Mouse (Mus musculus) lung, postnatal 0 days (tissue): ENCODE data around the gene Zfp607b. TPM values are rescaled to one million over a fixed set of nuclear protein-coding genes. Genes with fewer than 3 reads are reported as not detected.

Source experiments
- ATAC-seq: fragments of 200-750 bp; cut with Nextera tagmentation; 2 replicates; pipeline ENCODE4 v1.8.0; 2017; ENCODE audit warnings: moderate library complexity
- DNase-seq: peaks from one replicate; pipeline ENCODE4 v3.0.0-alpha.2; 2016; ENCODE audit warnings: low spot score
- H3K27ac ChIP-seq: fragments of 300-500 bp; sonication (generic); 2 replicates; pipeline ENCODE4 v1.5.1; 2014; ENCODE audit warnings: antibody characterized with exemption, mild to moderate bottlenecking, low read length, mixed read lengths
- H3K27me3 ChIP-seq: fragments of 300-500 bp; sonication (generic); replicated peaks from 2 replicates; pipeline ENCODE4 v1.6.1; 2014; ENCODE audit warnings: low read length, mixed read lengths; ENCODE audit not compliant: insufficient read depth
- H3K36me3 ChIP-seq: fragments of 300-500 bp; sonication (generic); 2 replicates; pipeline ENCODE4 v1.6.1; 2014; ENCODE audit warnings: low read length, mixed read lengths; ENCODE audit not compliant: insufficient read depth
- H3K4me1 ChIP-seq: fragments of 300-500 bp; sonication (generic); 2 replicates; pipeline ENCODE4 v1.6.1; 2014; ENCODE audit warnings: antibody characterized with exemption, low read depth, low read length, mixed read lengths; ENCODE audit not compliant: insufficient read depth
- H3K4me2 ChIP-seq: fragments of 300-500 bp; sonication (generic); replicated peaks from 2 replicates; pipeline ENCODE4 v1.6.1; 2014; ENCODE audit warnings: low read depth, mild to moderate bottlenecking, low read length, moderate library complexity, mixed read lengths
- H3K4me3 ChIP-seq: fragments of 300-500 bp; sonication (generic); 2 replicates; pipeline ENCODE4 v1.5.1; 2014; ENCODE audit warnings: low read depth, low read length
- H3K9ac ChIP-seq: fragments of 300-500 bp; sonication (generic); replicated peaks from 2 replicates; pipeline ENCODE4 v1.6.1; 2014; ENCODE audit warnings: low read depth, mild to moderate bottlenecking
- H3K9me3 ChIP-seq: fragments of 300-500 bp; sonication (generic); 2 replicates; pipeline ENCODE4 v1.6.1; 2016; ENCODE audit warnings: low read length, mixed read lengths
- CTCF ChIP-seq: IDR thresholded peaks from 2 replicates; pipeline ENCODE4 v1.5.1; 2016; ENCODE audit warnings: antibody characterized with exemption, mild to moderate bottlenecking
- EP300 ChIP-seq: IDR thresholded peaks from 2 replicates; pipeline ENCODE4 v1.6.1; 2016; ENCODE audit warnings: antibody characterized with exemption, mild to moderate bottlenecking, control low read depth
- WGBS: fragments of 180-500 bp; shearing (Covaris S2); extraction: QIAGEN DNeasy Blood & Tissue Kit; methylation state at CpG from one replicate; pipeline ENCODE4 v1.1.7; 2014; 5-methylcytosine and 5-hydroxymethylcytosine counted together
- polyA plus RNA-seq: library from polyadenylated mRNA; unstranded; fragments of >200 nt; fragmentation: Nextera tagmentation; extraction: Ambion mirVana; gene quantifications from 2 replicates; pipeline ENCODE4 v1.2.1, GENCODE M21; 2015

Zfp607b gene
- polyA plus RNA-seq, 1 experiment from 2014 or later, result 2.2 TPM

DNA sequence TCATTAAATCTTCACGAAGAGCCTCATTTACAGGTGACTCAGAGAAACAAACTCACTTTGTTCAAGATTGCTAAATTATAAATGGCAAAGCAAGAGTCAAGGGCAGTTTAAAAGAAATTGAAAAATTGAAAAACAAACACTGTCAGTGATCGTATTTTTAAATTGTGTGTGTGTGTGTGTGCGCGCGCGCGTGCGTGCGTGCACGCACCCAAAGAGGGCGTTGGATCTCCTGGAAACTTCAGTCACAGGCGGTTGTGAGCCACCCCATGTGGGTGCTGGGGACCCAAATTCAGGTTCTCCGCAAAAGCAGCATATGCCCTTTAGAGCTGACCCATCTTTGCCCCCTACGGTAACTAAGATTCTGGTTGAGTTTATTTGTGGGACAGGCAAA is 13.9 kb upstream of the Zfp607b start:
- no peak for TF ChIP-seq CTCF
- no peak for TF ChIP-seq EP300
- no peak for ATAC-seq
- no peaks in the 10 kb centered on the region for H3K27me3 ChIP-seq
- no peak overlapping the region; the same call in 1 of the 2 replicates for H3K4me2 ChIP-seq
- no peaks in the 10 kb centered on the region for H3K9me3 ChIP-seq
- DNase-seq, result no peak
- no peak overlapping the region for H3K27ac ChIP-seq
- WGBS, result 38% methylated on average over 14 of the region's 14 CpGs
- peaks cover 13% of the 10 kb centered on the region for H3K4me1 ChIP-seq
- H3K9ac ChIP-seq, result no peak overlapping the region
- peak overlapping the region; percentile 93; the same call in 1 of the 2 replicates for H3K4me3 ChIP-seq
- no peaks in the 10 kb centered on the region for H3K36me3 ChIP-seq

DNA sequence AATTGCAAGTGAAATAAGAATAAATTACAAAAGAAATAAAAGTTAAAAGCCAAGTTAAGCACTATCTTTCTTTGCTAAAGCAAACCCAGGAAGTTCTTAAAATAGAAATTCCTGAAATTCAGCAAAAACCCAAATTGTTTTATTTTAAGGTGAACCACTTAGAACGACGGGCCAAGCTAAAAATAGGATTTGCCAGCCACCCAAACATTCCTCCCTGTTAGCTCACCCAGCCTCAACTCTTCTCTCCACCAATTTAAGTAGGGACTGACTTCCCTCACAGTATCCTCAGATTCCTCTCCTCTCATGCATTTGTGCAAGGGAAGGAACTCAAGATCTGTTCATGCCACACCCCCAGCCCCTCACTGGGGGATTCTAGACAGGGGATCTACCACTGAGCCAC is 5.9 kb upstream of the Zfp607b start:
- Histone ChIP-seq H3K4me2 (no peak overlapping the region), H3K9ac (no peak overlapping the region), H3K4me1 (no peaks in the 10 kb centered on the region), H3K27me3 (no peaks in the 10 kb centered on the region), H3K4me3 (no peak overlapping the region), H3K27ac (no peak overlapping the region), H3K36me3 (no peaks in the 10 kb centered on the region), H3K9me3 (no peaks in the 10 kb centered on the region)
- ATAC-seq, result no peak
- DNase-seq, result no peak
- TF ChIP-seq CTCF (no peak), EP300 (no peak)
- WGBS, result 17% methylated on average over 2 of the region's 2 CpGs

DNA sequence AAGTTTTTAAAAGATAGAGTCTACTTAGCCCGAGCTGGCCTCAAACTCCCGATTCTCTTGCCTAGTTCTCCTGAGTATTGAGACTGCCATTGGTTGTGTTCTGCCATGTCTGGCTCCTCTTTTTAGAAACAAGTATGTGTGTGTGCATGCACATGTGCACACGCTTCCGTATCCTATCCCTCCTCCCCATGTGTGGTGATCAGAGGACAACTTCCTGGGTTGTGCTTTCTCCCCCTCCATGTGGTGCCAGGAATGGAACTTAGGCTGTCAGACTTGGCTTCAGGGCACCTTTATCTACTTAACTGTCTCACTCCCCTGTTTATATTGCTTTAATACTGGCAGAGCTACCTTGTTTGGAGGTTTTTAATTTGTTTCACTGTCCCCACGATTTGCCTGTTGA is 3.9 kb upstream of the Zfp607b start:
- no peak for ATAC-seq
- DNase-seq, result no peak
- Histone ChIP-seq H3K9me3 (no peaks in the 10 kb centered on the region), H3K9ac (no peak overlapping the region), H3K4me2 (no peak overlapping the region), H3K4me1 (no peaks in the 10 kb centered on the region; the same call in 1 of the 2 replicates), H3K27ac (no peak overlapping the region), H3K36me3 (no peaks in the 10 kb centered on the region), H3K4me3 (no peak overlapping the region), H3K27me3 (no peaks in the 10 kb centered on the region)
- WGBS, result 43% methylated on average over 5 of the region's 5 CpGs
- TF ChIP-seq EP300, result no peak
- TF ChIP-seq CTCF, result no peak

DNA sequence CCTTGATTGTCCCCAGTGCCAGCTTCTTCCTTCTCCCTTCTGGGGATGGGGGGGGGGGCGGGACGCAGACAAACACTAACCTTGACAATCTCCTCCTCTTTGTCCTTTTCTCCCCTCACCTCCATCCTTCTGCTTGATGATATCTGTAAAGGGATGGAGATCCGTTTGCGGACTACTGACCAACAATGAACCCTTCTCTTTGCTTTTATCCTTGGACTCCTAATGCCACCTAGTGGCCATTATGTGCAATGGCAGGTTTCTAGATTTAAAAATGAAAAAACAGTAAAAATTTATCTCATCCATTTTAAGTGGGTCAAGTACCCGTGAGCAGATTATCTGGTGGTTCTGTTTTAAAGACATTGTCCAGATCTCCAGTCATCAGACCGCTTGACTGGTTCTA is 3.5 kb upstream of the Zfp607b start:
- no peak for ATAC-seq
- Histone ChIP-seq H3K27me3 (no peaks in the 10 kb centered on the region), H3K27ac (no peak overlapping the region), H3K9ac (no peak overlapping the region), H3K4me2 (no peak overlapping the region), H3K9me3 (no peaks in the 10 kb centered on the region), H3K4me3 (no peak overlapping the region), H3K4me1 (no peaks in the 10 kb centered on the region; the same call in 1 of the 2 replicates), H3K36me3 (no peaks in the 10 kb centered on the region)
- peak; percentile 87 for DNase-seq
- TF ChIP-seq CTCF (peak; percentile 83), EP300 (no peak)
- WGBS, result 2% methylated on average over 6 of the region's 6 CpGs

GRCm38 (mm10) chr7:27687043-27687442 is 2.1 kb upstream of the Zfp607b start:
- no peak for DNase-seq
- Histone ChIP-seq H3K4me3 (no peak overlapping the region), H3K36me3 (no peaks in the 10 kb centered on the region), H3K9ac (no peak overlapping the region), H3K4me2 (no peak overlapping the region), H3K4me1 (no peaks in the 10 kb centered on the region; the same call in 1 of the 2 replicates), H3K9me3 (no peaks in the 10 kb centered on the region), H3K27ac (no peak overlapping the region), H3K27me3 (no peaks in the 10 kb centered on the region)
- WGBS, result 92% methylated on average over 1 of the region's 1 CpGs
- no peak for ATAC-seq
- no peak for TF ChIP-seq EP300
- no peak for TF ChIP-seq CTCF

DNA sequence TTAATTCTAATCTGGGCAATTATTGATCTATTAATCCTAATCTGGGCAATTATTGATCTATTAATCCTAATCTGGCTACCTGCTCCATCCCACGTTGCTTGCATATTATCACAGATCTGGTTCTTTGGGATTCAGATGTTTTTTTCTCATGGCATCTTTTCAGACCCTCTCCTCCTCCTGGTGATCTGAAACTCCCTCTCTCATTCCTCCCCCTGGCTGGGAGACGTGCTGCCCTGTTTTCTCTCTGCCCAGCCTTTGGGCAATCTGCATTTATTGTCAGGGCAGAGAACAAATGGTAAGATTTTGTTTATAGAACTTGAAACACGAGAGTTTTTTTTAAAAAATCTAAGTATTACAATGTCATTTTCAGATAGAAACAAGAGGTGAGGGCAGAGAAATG is 1.3 kb upstream of the Zfp607b start:
- ATAC-seq (no peak), DNase-seq (no peak)
- H3K4me1 ChIP-seq, result no peaks in the 10 kb centered on the region; the same call in 1 of the 2 replicates
- no peak overlapping the region for H3K27ac ChIP-seq
- no peaks in the 10 kb centered on the region for H3K27me3 ChIP-seq
- H3K9ac ChIP-seq, result no peak overlapping the region
- H3K4me2 ChIP-seq, result no peak overlapping the region
- H3K9me3 ChIP-seq, result no peaks in the 10 kb centered on the region
- H3K36me3 ChIP-seq, result no peaks in the 10 kb centered on the region
- no peak for TF ChIP-seq CTCF
- TF ChIP-seq EP300, result no peak
- no peak overlapping the region for H3K4me3 ChIP-seq
- 58% methylated on average over 3 of the region's 3 CpGs for whole genome bisulfite sequencing
